Comparison of ENCODE assay signal across 33 mouse cellular contexts in genomic region chr6:115973139-115973875, GRCm38 (mm10). TPM values are rescaled to one million over a fixed set of nuclear protein-coding genes. Genes with fewer than 3 reads are reported as not detected.
DNase-seq lines count a peak whose midpoint lies in the region; ATAC-seq and TF ChIP-seq lines count a peak whose summit lies in the region.
"Had no signal": no experiment of that assay in that cellular context is flagged by ENCODE, and none has a peak within 500 bp of the region (broad histone marks: within the 10 kb centered on the region; RNA-seq: fewer than 3 reads in every experiment).

No protein-coding gene starts in this region.

- DNase-seq in gastrocnemius, adult 2 months = no peak
- no peak for DNase-seq in gastrocnemius, postnatal 25 days
- no peak for DNase-seq in kidney, adult 8-10 months
- no peak for DNase-seq in CH12.LX (ENCODE audit: extremely low read depth)
- no peak for DNase-seq in frontal cortex, postnatal 36 days (ENCODE audit: low spot score in 2 of 2)
- no peak for DNase-seq in T-cell, adult 2 months (ENCODE audit: low spot score)
- DNase-seq: adrenal gland, adult 8-10 months; embryo, embryonic 11 days; forebrain, postnatal 0 days; kidney, postnatal 10 days; liver, postnatal 0 days; lung, postnatal 14 days; retina, postnatal 1 day; right cerebral cortex, postnatal 25 days; spleen, adult 18-20 months had no signal

- ATAC-seq in kidney, embryonic 15.5 days (replicated peaks; ENCODE audit: low FRiP score) = no peak
- ATAC-seq in granulocyte monocyte progenitor cell, adult 5-6 weeks (replicated peaks; ENCODE audit: poor library complexity, severe bottlenecking) = peak; percentile 56
- ATAC-seq: intestine, postnatal 0 days; liver, postnatal 0 days; Patski had no signal

- dilution Hi-C loops in CH12.LX (cut with MboI; ENCODE audit: extremely low pct_ligation_motif_present, extremely low pct_unique_long_range_greater_than_20kb, low sequenced_read_pairs) = no loop called here

- 65% methylated on average over 15 of the region's 15 CpGs for WGBS in kidney, embryonic 15.5 days

- TF ChIP-seq POLR2A in CH12.LX (IDR thresholded peaks at IDR 0.05; ENCODE audit: low read depth, low read length) = no peak

- TF ChIP-seq RAD21 in CH12.LX (IDR thresholded peaks at IDR 0.05; ENCODE audit: low read depth, low read length) = no peak

- no peak for TF ChIP-seq EP300 in CH12.LX (IDR thresholded peaks at IDR 0.05; ENCODE audit: low read length)

- no peaks in the 10 kb centered on the region for H3K79me2 ChIP-seq in CH12.LX (replicated peaks; ENCODE audit: control insufficient read depth, extremely low read depth, insufficient read depth, poor library complexity, severe bottlenecking)

- no peak overlapping the region for H3K4me3 ChIP-seq in gastrocnemius, adult 2 months
- H3K4me3 ChIP-seq in kidney, embryonic 15.5 days (replicated peaks) = no peak overlapping the region
- no peak overlapping the region for H3K4me3 ChIP-seq in CH12.LX (replicated peaks in 1 of 3; ENCODE audit: low read depth in 2 of 3, low read length in 2 of 3, poor library complexity in 1 of 3)
- H3K4me3 ChIP-seq: hindbrain, embryonic 10.5 days; myocyte; neural tube, embryonic 13.5 days had no signal

- H3K9ac ChIP-seq in kidney, embryonic 15.5 days = no peak overlapping the region
- no peak overlapping the region for H3K9ac ChIP-seq in CH12.LX (ENCODE audit: insufficient read depth, low read depth)
- H3K9ac ChIP-seq: forebrain, postnatal 0 days; liver, postnatal 0 days; neural tube, embryonic 13.5 days had no signal

- in situ Hi-C loops in CH12.LX (cut with MboI; ENCODE audit: low pct_ligation_motif_present, low pct_unique_long_range_greater_than_20kb, low sequenced_read_pairs) = no loop called here

- no peak overlapping the region for H3K4me2 ChIP-seq in kidney, embryonic 15.5 days
- no peak overlapping the region for H3K4me2 ChIP-seq in CH12.LX (ENCODE audit: insufficient read depth, low read depth, poor library complexity, severe bottlenecking)
- H3K4me2 ChIP-seq: liver, embryonic 11.5 days; neural tube, embryonic 13.5 days had no signal

- no peaks in the 10 kb centered on the region for H3K27me3 ChIP-seq in kidney, embryonic 15.5 days
- H3K27me3 ChIP-seq in CH12.LX (replicated peaks) = no peaks in the 10 kb centered on the region
- H3K27me3 ChIP-seq: neural tube, embryonic 13.5 days; Patski had no signal

- H3K36me3 ChIP-seq in kidney, embryonic 15.5 days = peaks cover 78% of the 10 kb centered on the region
- peaks cover 72 to 95% of the 10 kb centered on the region in 2 experiments for H3K36me3 ChIP-seq in CH12.LX (replicated peaks in 1 of 2; ENCODE audit: control insufficient read depth in 1 of 2, insufficient read depth in 1 of 2, low read length in 1 of 2)
- H3K36me3 ChIP-seq: G1E; hindbrain, embryonic 10.5 days; neural tube, embryonic 13.5 days had no signal

- no peak for TF ChIP-seq CTCF in gastrocnemius, adult 2 months (IDR thresholded peaks at IDR 0.05)
- no peak for TF ChIP-seq CTCF in CH12.LX (conservative IDR thresholded peaks at IDR 0.05 in 1 of 2, IDR thresholded peaks at IDR 0.05 in 1 of 2; ENCODE audit: low read depth in 2 of 2, low read length in 2 of 2)

- H3K9me3 ChIP-seq in kidney, embryonic 15.5 days (replicated peaks) = no peaks in the 10 kb centered on the region
- H3K9me3 ChIP-seq in CH12.LX (replicated peaks; ENCODE audit: low read length) = no peaks in the 10 kb centered on the region
- H3K9me3 ChIP-seq: G1E; hindbrain, embryonic 10.5 days; neural tube, embryonic 13.5 days had no signal

- H3K27ac ChIP-seq in gastrocnemius, adult 2 months = peak overlapping the region; percentile 70
- H3K27ac ChIP-seq in kidney, embryonic 15.5 days = peak overlapping the region; percentile 18; the same call in 1 of the 2 replicates
- H3K27ac ChIP-seq in CH12.LX (ENCODE audit: insufficient read depth, low read depth) = no peak overlapping the region
- H3K27ac ChIP-seq: hindbrain, embryonic 10.5 days had no signal

- intact Hi-C loops in gastrocnemius, adult 2 months (cut with DNase I) = no loop called here

- peaks cover 56% of the 10 kb centered on the region for H3K4me1 ChIP-seq in kidney, embryonic 15.5 days
- H3K4me1 ChIP-seq in CH12.LX (ENCODE audit: control insufficient read depth in 1 of 2, insufficient read depth in 2 of 2) = peaks cover 13 to 63% of the 10 kb centered on the region in 2 experiments

TF ChIP-seq in CH12.LX, 34 proteins besides CTCF, POLR2A, EP300 and RAD21:
- 0 out of 2 replicates have a peak, but pooled peaks have one; percentile 6 for TF ChIP-seq ELF1 (IDR thresholded peaks at IDR 0.05; ENCODE audit: low read depth, low read length)
- TF ChIP-seq MEF2A (IDR thresholded peaks at IDR 0.05; ENCODE audit: borderline replicate concordance, low read depth, low read length) = no peak

RNA-seq across cellular contexts. Expression of gene Plxnd1, which starts 21.5 kb away (rescaled TPM):
- 10 to 100 TPM; 14.7 to 26.7 TPM for total RNA-seq in gastrocnemius, adult 2 months (2021)
- 10 to 100 TPM; 25.7 TPM for total RNA-seq in gastrocnemius, postnatal 25 days (2021)
- polyA plus RNA-seq in kidney, embryonic 15.5 days (2015; fragmentation: Nextera tagmentation; extraction: Ambion mirVana) = 47.3 and 52.7 TPM in 2 replicates
- 69.2 and 73.8 TPM in 2 replicates for total RNA-seq in CH12.LX (2012; rRNA removed)
- total RNA-seq in CH12.LX (2014; rRNA removed) = 20.4 and 27.7 TPM in 2 replicates
- polyA plus RNA-seq in CH12.LX (2012; ENCODE audit: insufficient read length, low read depth) = 49.3 and 63.2 TPM in 2 replicates
- total RNA-seq in granulocyte monocyte progenitor cell, adult 5-6 weeks (2014; fragmentation: Nextera tagmentation) = 29.1 and 38.2 TPM in 2 replicates
- 43.3 and 46.6 TPM in 2 replicates for total RNA-seq in granulocyte monocyte progenitor cell, adult 5-6 weeks (2017)

RNA-seq across cellular contexts. Expression of gene H1foo, which starts 28.6 kb away (rescaled TPM):
- not detected for total RNA-seq in gastrocnemius, adult 2 months (2021)
- not detected for total RNA-seq in gastrocnemius, postnatal 25 days (2021)
- polyA plus RNA-seq in kidney, embryonic 15.5 days (2015; fragmentation: Nextera tagmentation; extraction: Ambion mirVana) = not detected in 2 replicates
- 0.89 and 1.3 TPM in 2 replicates for total RNA-seq in CH12.LX (2012; rRNA removed)
- 0.77 and 0.90 TPM in 2 replicates for total RNA-seq in CH12.LX (2014; rRNA removed)
- 1.0 and 1.4 TPM in 2 replicates for polyA plus RNA-seq in CH12.LX (2012; ENCODE audit: insufficient read length, low read depth)
- total RNA-seq in granulocyte monocyte progenitor cell, adult 5-6 weeks (2014; fragmentation: Nextera tagmentation) = not detected in 2 replicates
- not detected in 2 replicates for total RNA-seq in granulocyte monocyte progenitor cell, adult 5-6 weeks (2017)
- total RNA-seq: forebrain, postnatal 0 days; G1E; gastrocnemius, postnatal 4 days; layer of hippocampus, postnatal 10 days; left cerebral cortex, adult 8-10 months; left cerebral cortex, postnatal 4 days; megakaryocyte-erythroid progenitor cell, adult 5-6 weeks had no signal
- polyA plus RNA-seq: cerebellum, adult 2 months; forebrain, postnatal 0 days; G1E; heart, embryonic 14.5 days; hindbrain, embryonic 10.5 days; intestine, postnatal 0 days; liver, embryonic 11.5 days; liver, postnatal 0 days; midbrain, embryonic 16.5 days; myocyte; neural tube, embryonic 13.5 days; Patski; testis, adult 2 months had no signal

RNA-seq across cellular contexts. Expression of gene Rho, which starts 41.8 kb away (rescaled TPM):
- total RNA-seq in gastrocnemius, adult 2 months (2021) = under 1 TPM in 1 of 2 experiments, not detected in 1; 0.06 TPM
- under 1 TPM in 1 of 2 experiments, not detected in 1; 0.20 TPM for total RNA-seq in gastrocnemius, postnatal 25 days (2021)
- 0.10 and 0.14 TPM in 2 replicates for polyA plus RNA-seq in kidney, embryonic 15.5 days (2015; fragmentation: Nextera tagmentation; extraction: Ambion mirVana)
- total RNA-seq in CH12.LX (2012; rRNA removed) (0.04 and 0.17 TPM in 2 replicates), CH12.LX (2014; rRNA removed) (0.04 TPM in 1 of 2 replicates, not detected in the other)
- not detected in 2 replicates for polyA plus RNA-seq in CH12.LX (2012; ENCODE audit: insufficient read length, low read depth)
- total RNA-seq in granulocyte monocyte progenitor cell, adult 5-6 weeks (2014; fragmentation: Nextera tagmentation) = not detected in 2 replicates
- not detected in 2 replicates for total RNA-seq in granulocyte monocyte progenitor cell, adult 5-6 weeks (2017)
- total RNA-seq: megakaryocyte-erythroid progenitor cell, adult 5-6 weeks had no signal
- polyA plus RNA-seq: forebrain, postnatal 0 days; G1E; heart, embryonic 14.5 days; liver, embryonic 11.5 days; liver, postnatal 0 days had no signal
